Mouse (Mus musculus): ENCODE data around the gene Ms4a4d. TPM values are rescaled to one million over a fixed set of nuclear protein-coding genes. Genes with fewer than 3 reads are reported as not detected.

Ms4a4d gene
- polyA plus RNA-seq, 1 experiment from 2014 or later: 0.38 TPM

DNA sequence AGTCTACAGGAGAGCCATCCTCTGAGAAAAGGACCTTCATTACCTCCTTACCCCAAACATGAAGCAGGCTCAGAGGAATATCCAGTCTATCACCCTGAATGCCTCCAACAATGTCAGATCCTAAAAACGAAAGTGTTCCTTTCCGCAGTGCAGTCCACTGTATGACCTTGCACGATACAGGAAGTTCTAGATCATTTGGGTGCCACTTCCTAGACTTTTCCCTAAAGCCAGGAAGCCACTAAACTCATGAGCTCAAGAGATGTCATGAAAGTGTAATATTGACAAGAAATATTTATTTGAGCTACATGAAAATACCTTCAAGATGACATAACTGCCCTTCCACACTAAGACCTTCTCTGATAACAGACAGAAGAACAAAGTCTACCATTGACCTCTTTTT, 64.7 kb downstream of the Ms4a4d start:
- H3K36me3 ChIP-seq: no peaks in the 10 kb centered on the region
- no peak overlapping the region for H3K4me2 ChIP-seq
- 74% methylated on average over 3 of the region's 3 CpGs for WGBS (ENCODE audit: insufficient replicate concordance)
- H3K9ac ChIP-seq: no peak overlapping the region
- no peaks in the 10 kb centered on the region for H3K27me3 ChIP-seq (replicated peaks)
- H3K4me1 ChIP-seq: no peaks in the 10 kb centered on the region
- no peak overlapping the region for H3K4me3 ChIP-seq
- H3K9me3 ChIP-seq (replicated peaks): no peaks in the 10 kb centered on the region
- no peak overlapping the region for H3K27ac ChIP-seq
- no peak for ATAC-seq

DNA sequence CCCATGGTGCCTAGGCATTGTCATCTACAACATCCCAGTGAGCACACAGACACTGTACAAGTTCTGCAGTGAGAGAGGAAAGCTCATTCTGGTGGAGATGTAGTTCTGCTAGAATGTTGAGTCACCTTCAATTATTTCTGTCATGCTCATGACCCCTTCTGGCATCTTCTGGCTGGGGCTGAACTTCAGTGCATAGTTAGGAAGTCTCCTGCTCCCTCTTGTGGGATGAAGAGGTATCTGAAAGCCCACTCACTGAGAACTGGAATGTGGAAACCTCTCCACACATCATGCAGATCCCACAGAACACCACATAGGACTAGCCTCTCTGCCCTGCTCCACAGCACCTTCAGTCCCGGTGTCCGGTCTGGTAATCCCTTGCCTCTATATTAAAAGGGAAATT, 65.4 kb downstream of the Ms4a4d start:
- no peaks in the 10 kb centered on the region for H3K9me3 ChIP-seq (replicated peaks)
- H3K36me3 ChIP-seq: no peaks in the 10 kb centered on the region
- no peak overlapping the region for H3K9ac ChIP-seq
- no peaks in the 10 kb centered on the region for H3K4me1 ChIP-seq
- no peak for ATAC-seq
- no peak overlapping the region for H3K4me2 ChIP-seq
- H3K4me3 ChIP-seq: no peak overlapping the region
- WGBS (ENCODE audit: insufficient replicate concordance): 73% methylated on average over 2 of the region's 2 CpGs
- H3K27me3 ChIP-seq (replicated peaks): no peaks in the 10 kb centered on the region
- H3K27ac ChIP-seq: no peak overlapping the region

DNA sequence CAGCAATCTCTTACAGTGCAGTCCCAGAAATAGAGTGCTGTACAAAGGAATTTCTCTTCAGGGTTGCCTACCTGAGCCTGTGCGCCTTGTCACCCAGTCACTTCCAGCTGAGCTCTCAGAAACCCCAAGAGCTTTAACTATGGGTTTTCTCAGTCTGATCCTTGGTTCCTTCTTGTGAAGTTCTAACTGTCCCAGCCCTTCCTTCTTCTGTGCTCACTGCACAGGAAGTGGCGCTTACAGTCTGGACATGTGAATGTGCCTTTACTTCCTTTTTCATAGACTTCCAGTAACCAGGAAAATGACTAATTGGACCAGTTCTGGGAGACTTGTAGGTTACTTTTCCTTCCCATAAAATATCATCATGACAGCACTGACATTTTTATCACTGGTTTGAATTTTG, 68.0 kb downstream of the Ms4a4d start, which contains the start of gene Ms4a6d:
Ms4a6d (minus strand) TSS at position 247 of the 400 bp plus-strand sequence.
- H3K27ac ChIP-seq: no peak within 1 kb of the TSS
- H3K9ac ChIP-seq: no peak within 1 kb of the TSS
- 54% methylated on average over 2 of the region's 2 CpGs for WGBS (ENCODE audit: insufficient replicate concordance)
- no peaks in the 10 kb centered on the region for H3K27me3 ChIP-seq (replicated peaks)
- no peak within 1 kb of the TSS for H3K4me2 ChIP-seq
- no peaks in the 10 kb centered on the region for H3K9me3 ChIP-seq (replicated peaks)
- H3K4me3 ChIP-seq: no peak within 1 kb of the TSS
- H3K4me1 ChIP-seq: no peaks in the 10 kb centered on the region
- no peak for ATAC-seq
- H3K36me3 ChIP-seq: no peaks in the 10 kb centered on the region

Other genes with a start within 250 kb of the Ms4a4d start
- gene Ms4a14, start 222.3 kb upstream of the Ms4a4d start, polyA plus RNA-seq (2016; fragmentation: Nextera tagmentation; extraction: Ambion mirVana): not detected in 2 replicates
- gene Ms4a7, start 200.7 kb upstream of the Ms4a4d start, polyA plus RNA-seq (2016; fragmentation: Nextera tagmentation; extraction: Ambion mirVana): 0.48 and 1.7 TPM in 2 replicates
- 1.3 and 1.4 TPM in 2 replicates for gene Ms4a4a, start 161.3 kb upstream of the Ms4a4d start, polyA plus RNA-seq (2016; fragmentation: Nextera tagmentation; extraction: Ambion mirVana)
- 0.26 and 0.31 TPM in 2 replicates for gene Ms4a4c, start 132.0 kb upstream of the Ms4a4d start, polyA plus RNA-seq (2016; fragmentation: Nextera tagmentation; extraction: Ambion mirVana)
- not detected in 2 replicates for gene Ms4a4b, start 93.2 kb upstream of the Ms4a4d start, polyA plus RNA-seq (2016; fragmentation: Nextera tagmentation; extraction: Ambion mirVana)
- 3.2 and 3.4 TPM in 2 replicates for gene Ms4a6c, start 67.4 kb upstream of the Ms4a4d start, polyA plus RNA-seq (2016; fragmentation: Nextera tagmentation; extraction: Ambion mirVana)
- not detected in 2 replicates for gene Gm8369, start 50.9 kb upstream of the Ms4a4d start, polyA plus RNA-seq (2016; fragmentation: Nextera tagmentation; extraction: Ambion mirVana)
- 1.3 and 2.1 TPM in 2 replicates for gene Ms4a6b, start 20.3 kb upstream of the Ms4a4d start, polyA plus RNA-seq (2016; fragmentation: Nextera tagmentation; extraction: Ambion mirVana)
- 2.4 and 2.7 TPM in 2 replicates for gene Ms4a6d, start 68.0 kb downstream of the Ms4a4d start, polyA plus RNA-seq (2016; fragmentation: Nextera tagmentation; extraction: Ambion mirVana)
- 0.20 and 0.52 TPM in 2 replicates for gene Ms4a2, start 86.9 kb downstream of the Ms4a4d start, polyA plus RNA-seq (2016; fragmentation: Nextera tagmentation; extraction: Ambion mirVana)
- 4.5 and 6.4 TPM in 2 replicates for gene Ms4a3, start 104.0 kb downstream of the Ms4a4d start, polyA plus RNA-seq (2016; fragmentation: Nextera tagmentation; extraction: Ambion mirVana)
- gene Oosp2, start 123.8 kb downstream of the Ms4a4d start, polyA plus RNA-seq (2016; fragmentation: Nextera tagmentation; extraction: Ambion mirVana): 0.55 and 0.63 TPM in 2 replicates
- gene Oosp1, start 154.3 kb downstream of the Ms4a4d start, polyA plus RNA-seq (2016; fragmentation: Nextera tagmentation; extraction: Ambion mirVana): not detected in 2 replicates
- not detected in 2 replicates for gene Oosp3, start 160.3 kb downstream of the Ms4a4d start, polyA plus RNA-seq (2016; fragmentation: Nextera tagmentation; extraction: Ambion mirVana)
- not detected in 2 replicates for gene Gif, start 210.8 kb downstream of the Ms4a4d start, polyA plus RNA-seq (2016; fragmentation: Nextera tagmentation; extraction: Ambion mirVana)
- 54.5 and 62.6 TPM in 2 replicates for gene Mrpl16, start 233.6 kb downstream of the Ms4a4d start, polyA plus RNA-seq (2016; fragmentation: Nextera tagmentation; extraction: Ambion mirVana)

All from liver, embryonic 12.5 days (tissue).